Mouse (Mus musculus): ENCODE measurements around the gene Ldlr.
A peak's percentile ranks its signal among the peaks of the same experiment; 100 is the strongest.

Gene Ldlr

GRCm38 (mm10) chr9:21726218-21726975 is 3.1 kb downstream of the Ldlr start:
- no peak for DNase-seq

GRCm38 (mm10) chr9:21728261-21728832 is 5.1 kb downstream of the Ldlr start:
- no peak for DNase-seq

- DNase-seq = no peak
Measured at GRCm38 (mm10) chr9:21729264-21729663, 6.0 kb downstream of the Ldlr start.

GRCm38 (mm10) chr9:21732288-21732687 is 9.0 kb downstream of the Ldlr start:
- DNase-seq = no peak

- DNase-seq = no peak
Measured at GRCm38 (mm10) chr9:21733446-21733845, 10.2 kb downstream of the Ldlr start.

GRCm38 (mm10) chr9:21733989-21734388 is 10.7 kb downstream of the Ldlr start:
- no peak for DNase-seq

GRCm38 (mm10) chr9:21735126-21735525 is 11.8 kb downstream of the Ldlr start:
- DNase-seq = no peak

GRCm38 (mm10) chr9:21736580-21736979 is 13.3 kb downstream of the Ldlr start:
- no peak for DNase-seq

- no peak for DNase-seq
Measured at GRCm38 (mm10) chr9:21737188-21737587, 13.9 kb downstream of the Ldlr start.

GRCm38 (mm10) chr9:21738776-21739175 is 15.5 kb downstream of the Ldlr start:
- DNase-seq = no peak

GRCm38 (mm10) chr9:21740427-21740826 is 17.1 kb downstream of the Ldlr start:
- DNase-seq = no peak

- no peak for DNase-seq
Measured at GRCm38 (mm10) chr9:21741514-21741913, 18.2 kb downstream of the Ldlr start.

- no peak for DNase-seq
Measured at GRCm38 (mm10) chr9:21747238-21747774, 24.0 kb downstream of the Ldlr start.

GRCm38 (mm10) chr9:21748033-21748432 is 24.8 kb downstream of the Ldlr start:
- peak; percentile 93 to 94 for DNase-seq

GRCm38 (mm10) chr9:21748491-21748890 is 25.2 kb downstream of the Ldlr start:
- DNase-seq = peak; percentile 48 to 62

GRCm38 (mm10) chr9:21749382-21750118 is 26.3 kb downstream of the Ldlr start:
- DNase-seq = peak in 1 of 2 experiments; percentile 42

GRCm38 (mm10) chr9:21750370-21750769 is 27.1 kb downstream of the Ldlr start:
- no peak for DNase-seq

GRCm38 (mm10) chr9:21751347-21751746 is 28.1 kb downstream of the Ldlr start:
- DNase-seq = peak; percentile 46 to 51

GRCm38 (mm10) chr9:21752252-21752792 is 29.0 kb downstream of the Ldlr start:
- no peak for DNase-seq

- DNase-seq = peak; percentile 80 to 84
Measured at GRCm38 (mm10) chr9:21754003-21754402, 30.7 kb downstream of the Ldlr start.

GRCm38 (mm10) chr9:21754516-21755321 is 31.4 kb downstream of the Ldlr start:
- no peak for DNase-seq

Measured in cerebellum, postnatal 36 days (tissue).